Mouse (Mus musculus): ENCODE data around the gene Pcif1. TPM values are rescaled to one million over a fixed set of nuclear protein-coding genes. Genes with fewer than 3 reads are reported as not detected.
"Not testable (repeated sequence)": the region's sequence is repeated elsewhere in the genome, so short reads cannot be mapped to it uniquely, and the experiment has no call there.

Gene Pcif1
- total RNA-seq (2015) (38.4 and 47.1 TPM in 2 replicates), total RNA-seq (2017) (31.2 and 33.4 TPM in 2 replicates)

DNA sequence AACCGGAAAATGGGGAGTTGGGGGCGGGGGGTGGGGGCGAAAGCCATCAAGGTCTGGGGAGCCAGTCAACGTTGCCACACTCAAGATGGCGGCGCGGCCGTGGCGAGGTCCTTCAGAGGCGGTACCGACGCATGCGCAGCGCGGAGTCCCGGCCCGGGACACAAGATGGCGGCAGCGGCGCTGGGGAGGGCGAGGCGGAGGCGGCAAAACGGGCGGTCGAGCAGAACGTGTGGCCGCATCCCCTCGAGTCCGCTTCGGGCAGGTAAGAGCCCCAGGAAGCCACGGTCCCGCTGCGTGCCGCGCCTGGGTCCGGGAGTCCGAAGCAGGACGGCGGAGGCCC is at the start of gene Pcif1:
Gene Pcif1, plus strand, starts transcription at position 77 of the 340 bp plus-strand sequence.
- peak; percentile 59 for ATAC-seq (ENCODE audit: poor library complexity, severe bottlenecking)

- no peak for ATAC-seq (ENCODE audit: poor library complexity, severe bottlenecking)
These were observed 48.1 kb upstream of the Pcif1 start for GRCm38 (mm10) chr2:164831029-164831428.

DNA sequence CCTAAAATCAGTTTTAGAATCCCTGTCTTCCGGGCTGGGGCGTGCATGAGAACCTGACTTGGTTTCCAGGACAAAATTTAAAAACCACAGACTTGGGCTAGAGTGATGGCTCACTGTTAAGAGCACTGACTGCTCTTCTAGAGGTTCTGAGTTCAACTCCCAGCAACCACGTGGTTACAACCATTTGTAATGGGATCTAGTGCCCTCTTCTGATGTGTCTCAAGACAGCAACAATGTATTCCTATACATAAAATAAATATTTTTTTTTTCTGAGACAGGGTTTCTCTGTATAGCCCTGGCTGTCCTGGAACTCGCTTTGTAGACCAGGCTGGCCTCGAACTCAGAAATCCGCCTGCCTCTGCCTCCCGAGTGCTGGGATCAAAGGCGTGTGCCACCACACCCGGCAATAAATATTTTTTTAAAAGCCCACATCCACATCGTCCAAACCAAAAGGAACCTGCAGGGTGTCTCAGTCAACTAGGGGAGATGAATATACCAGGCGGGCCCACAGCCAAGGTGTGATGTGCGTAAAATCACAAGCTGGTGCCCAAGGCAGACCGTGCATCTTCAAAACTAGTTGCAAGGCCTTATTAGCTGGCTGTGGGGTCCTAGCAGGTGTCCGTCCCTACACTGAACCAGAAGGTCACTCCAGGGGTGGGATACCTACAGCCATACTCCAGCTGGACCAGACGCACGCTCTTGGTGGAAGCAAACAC is 46.9 kb upstream of the Pcif1 start:
- ATAC-seq (ENCODE audit: poor library complexity, severe bottlenecking): no peak

GRCm38 (mm10) chr2:164832748-164833301 is 46.3 kb upstream of the Pcif1 start, which contains the start of gene Ctsa:
TSS of gene Ctsa (plus strand) at chr2:164832873.
- ATAC-seq (ENCODE audit: poor library complexity, severe bottlenecking): peak; percentile 71

DNA sequence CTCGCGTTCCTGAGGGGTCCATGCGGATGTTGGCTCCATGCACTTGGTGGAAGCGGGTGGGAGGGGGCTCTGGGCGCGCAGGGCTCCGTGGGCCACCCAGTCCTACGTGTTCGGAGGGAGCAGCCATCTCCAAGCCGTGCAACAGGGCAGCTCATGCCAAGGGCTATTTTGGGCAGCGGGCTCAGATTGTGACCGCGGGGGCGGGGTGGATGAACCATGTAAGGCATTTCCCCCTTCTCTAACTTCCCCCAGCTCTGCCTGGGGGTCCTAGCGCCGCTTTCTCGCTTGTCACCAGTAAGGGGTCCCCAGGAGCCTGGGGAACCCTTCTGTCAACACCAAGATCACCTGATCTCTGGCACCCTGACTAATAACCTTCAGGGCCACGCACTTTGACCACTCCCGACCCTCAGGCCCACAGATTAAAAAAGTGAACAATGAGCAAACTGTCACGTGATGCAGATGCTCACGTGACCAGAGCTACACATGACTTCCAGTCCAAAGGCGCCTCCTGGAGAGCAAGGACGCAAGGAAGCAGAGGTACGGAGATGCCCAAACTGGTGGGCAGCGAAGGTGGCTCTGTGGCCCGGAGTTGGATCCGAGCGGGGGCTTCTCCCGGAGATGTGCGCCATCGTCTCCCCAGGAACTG is 45.7 kb upstream of the Pcif1 start, which contains the start of gene Neurl2:
Gene Neurl2, minus strand, starts transcription at position 143 of the 646 bp plus-strand sequence.
- ATAC-seq (ENCODE audit: poor library complexity, severe bottlenecking): peak; percentile 62

DNA sequence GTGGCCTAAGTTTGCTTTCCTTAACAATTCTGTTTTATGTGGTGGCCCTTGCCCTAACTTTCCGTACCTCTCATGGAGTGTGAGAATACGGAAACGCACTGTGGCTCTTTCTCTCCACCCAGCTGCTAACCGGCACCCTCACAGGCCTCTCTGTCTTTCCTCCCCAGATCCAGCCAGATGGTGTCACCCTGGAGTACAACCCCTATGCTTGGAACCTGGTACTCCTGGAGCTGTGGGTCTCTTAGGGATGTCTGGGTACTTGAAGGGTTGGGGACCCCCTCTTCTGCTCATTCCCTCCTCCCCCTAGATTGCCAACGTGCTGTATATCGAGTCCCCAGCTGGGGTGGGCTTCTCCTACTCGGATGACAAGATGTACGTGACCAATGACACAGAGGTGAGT is 44.6 kb upstream of the Pcif1 start:
- ATAC-seq (ENCODE audit: poor library complexity, severe bottlenecking): 0 out of 2 replicates have a peak, but pooled peaks have one; percentile 26

- ATAC-seq (ENCODE audit: poor library complexity, severe bottlenecking): no peak
These were observed 43.9 kb upstream of the Pcif1 start for GRCm38 (mm10) chr2:164835164-164835563.

- ATAC-seq (ENCODE audit: poor library complexity, severe bottlenecking): no peak
These were observed 33.3 kb upstream of the Pcif1 start for GRCm38 (mm10) chr2:164845782-164846181.

GRCm38 (mm10) chr2:164850061-164850460 is 29.0 kb upstream of the Pcif1 start:
- no peak for ATAC-seq (ENCODE audit: poor library complexity, severe bottlenecking)

GRCm38 (mm10) chr2:164855572-164855971 is 23.5 kb upstream of the Pcif1 start:
- ATAC-seq (ENCODE audit: poor library complexity, severe bottlenecking): not testable (repeated sequence)

DNA sequence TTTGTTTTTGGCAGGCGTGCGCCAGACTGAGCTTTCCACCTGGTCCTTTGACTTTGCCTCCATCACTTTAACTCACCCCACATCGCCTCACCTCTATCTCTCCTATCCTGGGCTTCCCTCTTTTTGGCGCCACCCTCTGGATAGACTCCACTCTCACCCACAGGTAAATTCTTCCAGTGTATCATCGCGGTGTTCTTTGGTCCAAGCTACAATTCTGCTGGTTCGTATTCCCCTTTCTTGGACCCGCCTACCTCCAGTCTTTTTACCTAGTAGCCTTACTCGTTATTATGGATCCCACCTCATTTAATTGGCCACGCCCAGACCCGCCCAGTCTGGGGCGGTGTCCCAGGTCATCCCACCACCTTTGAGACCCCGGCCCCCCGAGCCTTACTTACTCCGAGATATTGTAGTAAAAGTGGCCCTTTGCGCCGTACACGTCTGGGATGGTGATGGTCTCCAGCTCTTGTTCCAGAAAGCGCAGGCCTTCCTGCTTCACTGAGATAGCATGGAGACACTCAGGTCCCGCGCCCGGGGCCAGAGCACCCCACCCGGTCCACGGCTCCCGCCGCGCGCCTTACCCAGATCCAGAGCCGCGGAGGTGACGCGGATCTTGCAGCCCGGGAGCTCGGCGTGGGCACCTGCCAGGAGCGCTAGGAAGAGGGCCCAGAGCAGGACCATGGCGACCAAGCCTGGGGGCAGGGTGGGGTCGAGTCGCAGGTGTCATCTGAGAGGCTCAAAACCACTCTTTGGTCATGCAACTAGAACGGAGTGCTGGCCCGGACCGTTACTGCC is 22.6 kb upstream of the Pcif1 start:
- ATAC-seq (ENCODE audit: poor library complexity, severe bottlenecking): 0 out of 2 replicates have a peak, but pooled peaks have one; percentile 28

DNA sequence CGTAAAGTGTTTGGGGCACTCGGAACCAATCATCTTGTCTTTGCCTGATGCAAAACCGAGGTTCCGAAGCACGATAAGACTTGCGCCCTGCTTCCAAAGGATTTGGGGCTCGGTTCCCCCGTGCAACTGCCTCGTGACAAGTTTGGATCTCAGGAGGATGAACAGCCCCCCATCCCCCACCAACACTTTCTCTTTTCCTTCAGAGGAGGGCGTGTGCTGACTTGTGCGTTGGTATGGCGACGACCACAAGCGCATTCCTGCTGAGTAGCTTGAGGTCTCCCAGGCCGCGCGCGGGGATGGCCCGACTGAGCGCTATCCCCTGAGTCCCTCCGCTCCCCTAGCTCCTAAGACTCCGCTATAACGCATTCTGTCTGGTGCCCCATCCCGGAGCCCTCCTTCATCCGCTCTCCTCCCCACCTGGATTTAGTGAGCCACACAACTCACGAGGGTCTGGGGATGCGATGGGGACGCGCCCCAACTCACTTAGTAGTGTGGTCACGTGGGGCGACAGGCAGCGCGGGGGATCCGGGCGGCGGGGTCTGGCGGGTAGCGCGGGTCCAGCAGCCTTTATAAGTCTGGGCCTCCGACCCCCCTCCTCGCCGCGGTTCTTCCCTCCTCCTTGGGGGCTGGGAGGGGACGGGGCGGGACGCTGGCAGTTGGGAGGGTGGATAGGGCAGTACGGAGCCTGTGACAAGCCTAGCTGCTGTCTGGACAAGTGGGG is 21.8 kb upstream of the Pcif1 start, which contains the start of gene Pltp:
Gene Pltp, minus strand, starts transcription at position 611 of the 721 bp plus-strand sequence.
- peak; percentile 53 for ATAC-seq (ENCODE audit: poor library complexity, severe bottlenecking)

DNA sequence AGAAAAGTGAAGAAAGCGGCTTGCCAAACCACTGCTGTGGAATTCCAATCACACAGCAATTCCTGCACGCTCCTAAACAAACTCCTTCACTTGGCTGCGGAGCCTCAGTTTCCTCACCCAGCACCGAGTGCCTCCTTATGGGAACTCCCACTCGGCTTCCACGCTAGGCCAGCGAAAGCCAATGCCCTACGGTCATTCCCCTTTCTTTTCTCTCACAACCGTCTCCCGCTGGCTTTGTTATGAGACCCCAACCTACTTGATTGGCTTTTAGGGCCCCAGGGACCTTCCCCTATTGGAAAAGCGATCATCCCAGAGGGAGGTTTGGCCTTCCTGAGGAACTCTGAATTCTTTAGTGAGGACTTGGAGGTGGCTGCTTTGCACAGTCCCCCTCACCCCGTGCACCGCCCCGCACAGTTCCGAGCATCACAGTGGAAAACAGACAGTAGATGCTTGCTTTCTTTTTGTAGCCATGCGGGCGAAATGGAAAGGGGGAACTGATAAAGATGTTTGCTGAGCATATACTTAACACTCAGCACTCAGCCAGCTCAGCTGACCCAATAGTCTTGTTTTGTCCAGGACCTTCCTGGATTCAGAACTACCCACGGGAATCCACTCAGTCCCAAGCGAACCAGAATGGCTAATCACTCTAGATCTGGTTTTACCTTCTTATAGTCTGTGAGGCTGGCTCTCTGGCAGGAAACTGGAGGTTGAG is 21.1 kb upstream of the Pcif1 start:
- ATAC-seq (ENCODE audit: poor library complexity, severe bottlenecking): no peak

- no peak for ATAC-seq (ENCODE audit: poor library complexity, severe bottlenecking)
These were observed 19.9 kb upstream of the Pcif1 start for GRCm38 (mm10) chr2:164859155-164859554.

- no peak for ATAC-seq (ENCODE audit: poor library complexity, severe bottlenecking)
These were observed 19.3 kb upstream of the Pcif1 start for GRCm38 (mm10) chr2:164859640-164860432.

GRCm38 (mm10) chr2:164861094-164861493 is 18.0 kb upstream of the Pcif1 start:
- no peak for ATAC-seq (ENCODE audit: poor library complexity, severe bottlenecking)

DNA sequence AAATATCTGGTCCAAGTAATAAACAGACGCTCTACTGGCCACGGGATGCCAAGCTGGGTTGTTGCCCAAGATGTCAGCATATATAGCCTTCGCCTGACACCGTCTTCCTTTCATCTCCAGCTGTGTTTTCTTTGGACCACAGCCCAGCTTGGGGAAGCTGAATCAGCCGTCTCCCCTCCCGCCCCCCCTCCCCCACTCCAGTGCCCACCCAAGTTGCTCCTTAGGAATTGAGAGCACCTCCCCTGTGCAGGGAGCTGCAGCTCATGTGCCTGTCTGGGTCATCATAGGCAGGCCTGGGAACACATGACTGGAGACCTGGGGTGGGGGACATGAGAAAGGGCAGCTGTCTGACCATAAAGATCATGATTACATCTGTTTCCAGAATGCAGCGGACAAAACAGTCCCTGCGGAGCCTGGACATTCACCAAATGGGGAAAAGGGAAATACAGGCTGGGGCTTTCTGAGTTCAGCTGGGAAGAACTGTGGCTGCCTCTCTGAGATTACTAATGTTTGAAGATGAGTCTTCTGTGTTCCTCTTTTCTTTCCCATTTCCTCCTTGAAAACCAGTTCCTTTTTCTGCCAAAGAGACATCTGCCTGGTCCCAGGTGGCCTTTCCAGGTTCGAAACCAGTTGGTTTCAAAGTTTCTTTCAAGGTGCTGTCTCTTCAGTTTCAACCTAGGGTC is 16.8 kb upstream of the Pcif1 start:
- peak; percentile 61 for ATAC-seq (ENCODE audit: poor library complexity, severe bottlenecking)

DNA sequence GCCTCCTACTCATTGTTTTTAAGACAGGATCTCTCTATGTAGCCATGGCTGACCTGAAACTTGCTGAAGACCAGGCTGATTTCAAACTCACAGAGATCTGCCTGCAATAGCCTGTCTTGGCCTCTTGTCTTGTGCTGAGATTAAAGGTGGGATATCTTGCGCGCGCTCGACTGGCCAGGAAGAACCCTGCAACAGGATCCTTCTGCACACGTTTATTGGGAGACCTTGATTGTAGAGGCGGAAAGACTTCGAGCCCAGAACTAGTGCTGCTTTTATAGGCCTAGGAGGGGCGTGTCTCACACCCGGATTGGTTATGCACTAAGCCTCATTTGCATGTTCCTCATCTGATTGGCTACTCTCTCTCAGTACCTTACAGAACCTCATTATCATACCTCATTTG is 15.7 kb upstream of the Pcif1 start:
- ATAC-seq (ENCODE audit: poor library complexity, severe bottlenecking): not testable (repeated sequence)

All from megakaryocyte, adult 5-6 weeks (primary cell).